Mouse (Mus musculus) CH12.LX (cell line): ENCODE measurements around the gene Golm1. TPM values are rescaled to one million over a fixed set of nuclear protein-coding genes. Genes with fewer than 3 reads are reported as not detected.

Experiments
- DNase-seq: peaks from one replicate; pipeline ENCODE4 v3.0.0-alpha.2; 2013; ENCODE audit errors: extremely low read depth
- H3K27ac ChIP-seq: 2 replicates; pipeline ENCODE4 v1.5.1; 2012; ENCODE audit warnings: low read depth, mild to moderate bottlenecking, control low read depth, moderate library complexity; ENCODE audit not compliant: insufficient read depth
- H3K27me3 ChIP-seq: replicated peaks from 2 replicates; pipeline ENCODE3; 2012; ENCODE audit warnings: inconsistent platforms
- H3K36me3 ChIP-seq, 2 experiments: replicated peaks in 1 of 2; 2 replicates each; pipeline versions ENCODE3 to v1.6.1; 2012; ENCODE audit warnings: inconsistent platforms in 1 of 2, low read length in 1 of 2, mild to moderate bottlenecking in 1 of 2, mixed read lengths in 1 of 2, moderate library complexity in 1 of 2; ENCODE audit not compliant: control insufficient read depth in 1 of 2, insufficient read depth in 1 of 2
- H3K4me1 ChIP-seq, 2 experiments: 2 replicates each; pipeline ENCODE4 v1.6.1; 2012; ENCODE audit warnings: inconsistent platforms in 1 of 2, moderate library complexity in 1 of 2; ENCODE audit not compliant: insufficient read depth in 2 of 2, control insufficient read depth in 1 of 2
- H3K4me2 ChIP-seq: 2 replicates; pipeline ENCODE4 v1.6.1; 2012; ENCODE audit warnings: low read depth, mild to moderate bottlenecking, control low read depth; ENCODE audit not compliant: poor library complexity, insufficient read depth, severe bottlenecking
- H3K4me3 ChIP-seq, 3 experiments: fragments of 150-350 bp in 1 of 3; sonication (generic) in 1 of 3; replicated peaks in 1 of 3; 2 replicates each; pipeline versions ENCODE3 to v1.5.1; 2011 to 2012; ENCODE audit warnings: low read depth in 2 of 3, low read length in 2 of 3, mild to moderate bottlenecking in 2 of 3, moderate library complexity in 2 of 3, control low read depth in 1 of 3, improper control_type of control experiment in 1 of 3, inconsistent platforms in 1 of 3, mixed read lengths in 1 of 3; ENCODE audit not compliant: poor library complexity in 1 of 3
- H3K79me2 ChIP-seq: replicated peaks from 2 replicates; pipeline ENCODE4 v1.6.1; 2012; ENCODE audit warnings: mild to moderate bottlenecking, moderate library complexity; ENCODE audit not compliant: control insufficient read depth, poor library complexity, insufficient read depth, severe bottlenecking; ENCODE audit errors: extremely low read depth
- H3K9ac ChIP-seq: 2 replicates; pipeline ENCODE4 v1.6.1; 2012; ENCODE audit warnings: low read depth, mild to moderate bottlenecking, control low read depth, moderate library complexity; ENCODE audit not compliant: insufficient read depth
- H3K9me3 ChIP-seq: replicated peaks from 2 replicates; pipeline ENCODE3; 2012; ENCODE audit warnings: low read length, inconsistent platforms, mixed read lengths
- BHLHE40 ChIP-seq: IDR thresholded peaks from 2 replicates; pipeline ENCODE4 v1.6.1; 2011; ENCODE audit warnings: mild to moderate bottlenecking, low read depth, low read length, improper control_type of control experiment
- CHD2 ChIP-seq: IDR thresholded peaks from 2 replicates; pipeline ENCODE4 v1.6.1; 2011; ENCODE audit warnings: low read length, improper control_type of control experiment
- E2F4 ChIP-seq: IDR thresholded peaks from 2 replicates; pipeline ENCODE4 v1.6.1; 2011; ENCODE audit warnings: low read depth, low read length, improper control_type of control experiment; ENCODE audit not compliant: insufficient replicate concordance
- ELF1 ChIP-seq: IDR thresholded peaks from 2 replicates; pipeline ENCODE4 v1.6.1; 2014; ENCODE audit warnings: low read depth, mild to moderate bottlenecking, inconsistent platforms, low read length, improper control_type of control experiment
- EP300 ChIP-seq: IDR thresholded peaks from 2 replicates; pipeline ENCODE4 v1.6.1; 2011; ENCODE audit warnings: low read length, improper control_type of control experiment
- ETS1 ChIP-seq: conservative IDR thresholded peaks from 2 replicates; pipeline ENCODE4 v1.6.1; 2012; ENCODE audit warnings: low read depth, mild to moderate bottlenecking, inconsistent platforms, low read length, improper control_type of control experiment, moderate library complexity
- GABPA ChIP-seq: IDR thresholded peaks from 2 replicates; pipeline ENCODE4 v1.6.1; 2012; ENCODE audit warnings: low read depth, low read length, improper control_type of control experiment, inconsistent platforms; ENCODE audit not compliant: insufficient replicate concordance
- HCFC1 ChIP-seq: IDR thresholded peaks from 2 replicates; pipeline ENCODE4 v1.6.1; 2012; ENCODE audit warnings: low read depth, mild to moderate bottlenecking, inconsistent platforms, low read length, improper control_type of control experiment
- IRF4 ChIP-seq: IDR thresholded peaks from 2 replicates; pipeline ENCODE4 v1.6.1; 2014; ENCODE audit warnings: low read depth, mild to moderate bottlenecking, inconsistent platforms, low read length, improper control_type of control experiment
- JUN ChIP-seq: IDR thresholded peaks from 2 replicates; pipeline ENCODE4 v1.6.1; 2011; ENCODE audit warnings: low read depth, mild to moderate bottlenecking, low read length, improper control_type of control experiment, moderate library complexity; ENCODE audit not compliant: insufficient read depth
- JUND ChIP-seq: conservative IDR thresholded peaks from 2 replicates; pipeline ENCODE4 v1.6.1; 2011; ENCODE audit warnings: low read depth, low read length, improper control_type of control experiment
- MAFK ChIP-seq: IDR thresholded peaks from 2 replicates; pipeline ENCODE4 v1.6.1; 2011; ENCODE audit warnings: low read length, improper control_type of control experiment; ENCODE audit not compliant: insufficient replicate concordance
- MAX ChIP-seq: IDR thresholded peaks from 2 replicates; pipeline ENCODE4 v1.6.1; 2011; ENCODE audit warnings: low read length, improper control_type of control experiment
- MAZ ChIP-seq: IDR thresholded peaks from 2 replicates; pipeline ENCODE4 v1.6.1; 2012; ENCODE audit warnings: low read depth, mild to moderate bottlenecking, inconsistent platforms, low read length, improper control_type of control experiment, moderate library complexity
- MEF2A ChIP-seq: IDR thresholded peaks from 2 replicates; pipeline ENCODE4 v1.6.1; 2014; ENCODE audit warnings: low read depth, mild to moderate bottlenecking, inconsistent platforms, low read length, improper control_type of control experiment, borderline replicate concordance
- MXI1 ChIP-seq: IDR thresholded peaks from 2 replicates; pipeline ENCODE4 v1.6.1; 2011; ENCODE audit warnings: mild to moderate bottlenecking, low read depth, low read length, improper control_type of control experiment
- MYC ChIP-seq: IDR thresholded peaks from 2 replicates; pipeline ENCODE4 v1.6.1; 2011; ENCODE audit warnings: low read depth, mild to moderate bottlenecking, improper control_type of control experiment, low read length
- NELFE ChIP-seq: IDR thresholded peaks from 2 replicates; pipeline ENCODE4 v1.6.1; 2011; ENCODE audit warnings: low read depth, low read length, improper control_type of control experiment
- POLR2A ChIP-seq: IDR thresholded peaks from 2 replicates; pipeline ENCODE4 v1.6.1; 2011; ENCODE audit warnings: low read depth, mild to moderate bottlenecking, improper control_type of control experiment, low read length
- TCF12 ChIP-seq: IDR thresholded peaks from 2 replicates; pipeline ENCODE4 v1.6.1; 2014; ENCODE audit warnings: low read depth, mild to moderate bottlenecking, inconsistent platforms, low read length, improper control_type of control experiment
- USF1 ChIP-seq: IDR thresholded peaks from 2 replicates; pipeline ENCODE4 v1.6.1; 2014; ENCODE audit warnings: low read depth, mild to moderate bottlenecking, inconsistent platforms, low read length, improper control_type of control experiment
- ZC3H11A ChIP-seq: IDR thresholded peaks from 2 replicates; pipeline ENCODE4 v1.6.1; 2012; ENCODE audit warnings: low read depth, mild to moderate bottlenecking, inconsistent platforms, low read length, improper control_type of control experiment
- ZKSCAN1 ChIP-seq: IDR thresholded peaks from 2 replicates; pipeline ENCODE4 v1.6.1; 2012; ENCODE audit warnings: low read depth, inconsistent platforms, low read length, improper control_type of control experiment, borderline replicate concordance
- ZMIZ1 ChIP-seq: IDR thresholded peaks from 2 replicates; pipeline ENCODE4 v1.6.1; 2012; ENCODE audit warnings: low read depth, mild to moderate bottlenecking, inconsistent platforms, low read length, improper control_type of control experiment
- dilution Hi-C: fragments of 300-500 bp; cut with MboI; formaldehyde crosslinking; loops from 2 replicates; pipeline ENCODE4 v1.14.3; 2020; ENCODE audit warnings: low sequenced_read_pairs; ENCODE audit not compliant: extremely low pct_unique_long_range_greater_than_20kb, extremely low pct_ligation_motif_present
- in situ Hi-C: fragments of 300-500 bp; cut with MboI; formaldehyde crosslinking; loops from 3 replicates; pipeline ENCODE4 v1.14.3; 2019; ENCODE audit warnings: low sequenced_read_pairs, low pct_ligation_motif_present, low pct_unique_long_range_greater_than_20kb, mixed read lengths
- polyA plus RNA-seq: library from polyadenylated mRNA; unstranded; fragments of >175 nt; gene quantifications from 2 replicates; pipeline ENCODE4 v1.2.1, GENCODE M21; 2012; ENCODE audit warnings: low read depth; ENCODE audit not compliant: insufficient read length
- total RNA-seq, 2 experiments: library from RNA; depleted of rRNA; stranded (reverse); fragments of 300-350 nt in 1 of 2; fragments of >200 nt in 1 of 2; gene quantifications; 2 replicates each; pipeline ENCODE4 v1.2.3; 2012 to 2014

Gene Golm1
- total and polyA plus RNA-seq, 3 experiments, result 14.3 to 18.9 (median 17.4) TPM

DNA sequence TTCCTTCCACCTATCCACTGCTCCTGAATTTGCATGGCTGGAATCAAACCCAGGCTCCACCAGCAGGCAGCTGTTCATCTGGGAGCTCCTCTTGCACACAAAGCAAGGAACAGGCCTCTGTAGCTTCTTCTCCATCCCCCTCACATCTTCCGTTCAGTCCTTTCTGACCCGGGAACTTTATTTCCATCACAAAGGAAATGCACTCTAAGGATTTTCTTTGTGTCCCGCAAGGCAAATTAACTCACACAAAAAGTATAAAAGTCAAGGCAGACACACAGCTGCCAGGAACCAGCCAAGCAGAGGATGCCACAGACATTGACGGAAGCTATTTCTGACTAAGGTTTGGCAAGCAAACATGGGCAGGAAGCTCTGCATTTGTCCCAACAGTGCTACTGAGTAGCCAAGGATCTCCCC lies 18.6 kb downstream of the Golm1 start:
- no peak overlapping the region for H3K4me2 ChIP-seq
- no peaks in the 10 kb centered on the region for H3K27me3 ChIP-seq
- peaks cover 2% of the 10 kb centered on the region for H3K9me3 ChIP-seq
- in situ Hi-C loops, result no loop called here
- DNase-seq, result peak; percentile 46
- peak overlapping the region in 1 of 3 experiments; percentile 37 for H3K4me3 ChIP-seq
- peaks cover 13 to 35% of the 10 kb centered on the region in 2 experiments for H3K4me1 ChIP-seq
- dilution Hi-C loops, result no loop called here
- H3K27ac ChIP-seq, result peak overlapping the region; percentile 4; the same call in 1 of the 2 replicates
- H3K36me3 ChIP-seq, result peaks cover 4 to 56% of the 10 kb centered on the region in 2 experiments
- no peak for TF ChIP-seq JUND
- no peak for TF ChIP-seq GABPA
- TF ChIP-seq ZKSCAN1, result no peak
- TF ChIP-seq MEF2A, result no peak
- no peak for TF ChIP-seq MAZ
- no peak overlapping the region for H3K9ac ChIP-seq
- no peaks in the 10 kb centered on the region for H3K79me2 ChIP-seq

- peak overlapping the region in 2 of 3 experiments; percentile 1 to 37 for H3K4me3 ChIP-seq
- dilution Hi-C loops (no loop called here), in situ Hi-C loops (no loop called here)
- H3K36me3 ChIP-seq, result peaks cover 3 to 52% of the 10 kb centered on the region in 2 experiments
- H3K4me2 ChIP-seq, result peak overlapping the region; percentile 48; the same call in 1 of the 2 replicates
- peaks cover 2% of the 10 kb centered on the region for H3K9me3 ChIP-seq
- peaks cover 13 to 38% of the 10 kb centered on the region in 2 experiments for H3K4me1 ChIP-seq
- no peaks in the 10 kb centered on the region for H3K79me2 ChIP-seq
- peak; percentile 80 for DNase-seq
- no peak overlapping the region for H3K9ac ChIP-seq
- H3K27ac ChIP-seq, result 0 out of 2 replicates have a peak overlapping the region, but pooled peaks have one; percentile 4
- no peaks in the 10 kb centered on the region for H3K27me3 ChIP-seq
- TF ChIP-seq JUN (no peak), MAZ (0 out of 2 replicates have a peak, but pooled peaks have one; percentile 56), IRF4 (peak; percentile 43), MYC (peak; percentile 84), JUND (no peak), ZC3H11A (no peak), TCF12 (peak; percentile 44; the same call in 1 of the 2 replicates), EP300 (peak; percentile 42; the same call in 1 of the 2 replicates), ZMIZ1 (no peak), ELF1 (peak; percentile 51; the same call in 1 of the 2 replicates), BHLHE40 (0 out of 2 replicates have a peak, but pooled peaks have one; percentile 31), E2F4 (no peak), CHD2 (no peak), ETS1 (peak; percentile 27; the same call in 1 of the 2 replicates), USF1 (peak; percentile 41), MEF2A (no peak), POLR2A (peak; percentile 44; the same call in 1 of the 2 replicates), MXI1 (peak; percentile 57; the same call in 1 of the 2 replicates), NELFE (peak; percentile 62; the same call in 1 of the 2 replicates), ZKSCAN1 (no peak), MAFK (no peak), MAX (peak; percentile 78), HCFC1 (peak; percentile 17; the same call in 1 of the 2 replicates)
Observed at GRCm38 (mm10) chr13:59656316-59656832, 19.2 kb downstream of the Golm1 start.
